Mouse (Mus musculus) CH12.LX (cell line): ENCODE data around the gene Pdia4. TPM values are rescaled to one million over a fixed set of nuclear protein-coding genes. Genes with fewer than 3 reads are reported as not detected.
"Not testable (repeated sequence)": the region's sequence is repeated elsewhere in the genome, so short reads cannot be mapped to it uniquely, and the experiment has no call there.

Experiments
- DNase-seq: peaks from one replicate; pipeline ENCODE4 v3.0.0-alpha.2; 2013; ENCODE audit errors: extremely low read depth
- H3K27ac ChIP-seq: 2 replicates; pipeline ENCODE4 v1.5.1; 2012; ENCODE audit warnings: low read depth, mild to moderate bottlenecking, control low read depth, moderate library complexity; ENCODE audit not compliant: insufficient read depth
- H3K27me3 ChIP-seq: replicated peaks from 2 replicates; pipeline ENCODE3; 2012; ENCODE audit warnings: inconsistent platforms
- H3K36me3 ChIP-seq, 2 experiments: replicated peaks in 1 of 2; 2 replicates each; pipeline versions ENCODE3 to v1.6.1; 2012; ENCODE audit warnings: inconsistent platforms in 1 of 2, low read length in 1 of 2, mild to moderate bottlenecking in 1 of 2, mixed read lengths in 1 of 2, moderate library complexity in 1 of 2; ENCODE audit not compliant: control insufficient read depth in 1 of 2, insufficient read depth in 1 of 2
- H3K4me1 ChIP-seq, 2 experiments: 2 replicates each; pipeline ENCODE4 v1.6.1; 2012; ENCODE audit warnings: inconsistent platforms in 1 of 2, moderate library complexity in 1 of 2; ENCODE audit not compliant: insufficient read depth in 2 of 2, control insufficient read depth in 1 of 2
- H3K4me2 ChIP-seq: 2 replicates; pipeline ENCODE4 v1.6.1; 2012; ENCODE audit warnings: low read depth, mild to moderate bottlenecking, control low read depth; ENCODE audit not compliant: poor library complexity, insufficient read depth, severe bottlenecking
- H3K4me3 ChIP-seq, 3 experiments: fragments of 150-350 bp in 1 of 3; sonication (generic) in 1 of 3; replicated peaks in 1 of 3; 2 replicates each; pipeline versions ENCODE3 to v1.5.1; 2011 to 2012; ENCODE audit warnings: low read depth in 2 of 3, low read length in 2 of 3, mild to moderate bottlenecking in 2 of 3, moderate library complexity in 2 of 3, control low read depth in 1 of 3, improper control_type of control experiment in 1 of 3, inconsistent platforms in 1 of 3, mixed read lengths in 1 of 3; ENCODE audit not compliant: poor library complexity in 1 of 3
- H3K79me2 ChIP-seq: replicated peaks from 2 replicates; pipeline ENCODE4 v1.6.1; 2012; ENCODE audit warnings: mild to moderate bottlenecking, moderate library complexity; ENCODE audit not compliant: control insufficient read depth, poor library complexity, insufficient read depth, severe bottlenecking; ENCODE audit errors: extremely low read depth
- H3K9ac ChIP-seq: 2 replicates; pipeline ENCODE4 v1.6.1; 2012; ENCODE audit warnings: low read depth, mild to moderate bottlenecking, control low read depth, moderate library complexity; ENCODE audit not compliant: insufficient read depth
- H3K9me3 ChIP-seq: replicated peaks from 2 replicates; pipeline ENCODE3; 2012; ENCODE audit warnings: low read length, inconsistent platforms, mixed read lengths
- dilution Hi-C: fragments of 300-500 bp; cut with MboI; formaldehyde crosslinking; loops from 2 replicates; pipeline ENCODE4 v1.14.3; 2020; ENCODE audit warnings: low sequenced_read_pairs; ENCODE audit not compliant: extremely low pct_unique_long_range_greater_than_20kb, extremely low pct_ligation_motif_present
- in situ Hi-C: fragments of 300-500 bp; cut with MboI; formaldehyde crosslinking; loops from 3 replicates; pipeline ENCODE4 v1.14.3; 2019; ENCODE audit warnings: low sequenced_read_pairs, low pct_ligation_motif_present, low pct_unique_long_range_greater_than_20kb, mixed read lengths
- polyA plus RNA-seq: library from polyadenylated mRNA; unstranded; fragments of >175 nt; gene quantifications from 2 replicates; pipeline ENCODE4 v1.2.1, GENCODE M21; 2012; ENCODE audit warnings: low read depth; ENCODE audit not compliant: insufficient read length
- total RNA-seq, 2 experiments: library from RNA; depleted of rRNA; stranded (reverse); fragments of 300-350 nt in 1 of 2; fragments of >200 nt in 1 of 2; gene quantifications; 2 replicates each; pipeline ENCODE4 v1.2.3; 2012 to 2014

Gene Pdia4
- total and polyA plus RNA-seq, 3 experiments, result 186 to 242 (median 204) TPM

- dilution Hi-C loops, H3K79me2 ChIP-seq, H3K9ac ChIP-seq, in situ Hi-C loops, H3K4me1 ChIP-seq, H3K36me3 ChIP-seq, H3K27me3 ChIP-seq, H3K4me3 ChIP-seq, H3K9me3 ChIP-seq, H3K27ac ChIP-seq, H3K4me2 ChIP-seq, DNase-seq: not testable (repeated sequence)
Measured at GRCm38 (mm10) chr6:47767355-47767754, 45.9 kb downstream of the Pdia4 start.

- H3K9ac ChIP-seq, H3K79me2 ChIP-seq, H3K27ac ChIP-seq, dilution Hi-C loops, DNase-seq, H3K9me3 ChIP-seq, H3K4me3 ChIP-seq, H3K27me3 ChIP-seq, H3K4me1 ChIP-seq, H3K36me3 ChIP-seq, in situ Hi-C loops, H3K4me2 ChIP-seq: not testable (repeated sequence)
Measured at GRCm38 (mm10) chr6:47762686-47763085, 50.5 kb downstream of the Pdia4 start.

- H3K27ac ChIP-seq, DNase-seq, H3K9ac ChIP-seq, H3K4me3 ChIP-seq, H3K27me3 ChIP-seq, in situ Hi-C loops, H3K36me3 ChIP-seq, H3K79me2 ChIP-seq, H3K4me2 ChIP-seq, H3K4me1 ChIP-seq, dilution Hi-C loops, H3K9me3 ChIP-seq: not testable (repeated sequence)
Measured at GRCm38 (mm10) chr6:47759406-47759805, 53.8 kb downstream of the Pdia4 start.

GRCm38 (mm10) chr6:47757849-47758248, 55.4 kb downstream of the Pdia4 start:
- peak overlapping the region; percentile 66; the same call in 1 of the 2 replicates for H3K4me2 ChIP-seq
- H3K4me3 ChIP-seq, H3K9ac ChIP-seq, H3K4me1 ChIP-seq, H3K79me2 ChIP-seq, H3K27me3 ChIP-seq, H3K9me3 ChIP-seq, dilution Hi-C loops, H3K36me3 ChIP-seq, H3K27ac ChIP-seq, in situ Hi-C loops, DNase-seq: not testable (repeated sequence)
